Mouse (Mus musculus): Measurements from ENCODE around the gene Syt16. TPM values are rescaled to one million over a fixed set of nuclear protein-coding genes. Genes with fewer than 3 reads are reported as not detected.

Gene Syt16
- polyA plus RNA-seq (2012; rRNA removed), result 0.02 and 0.04 TPM in 2 replicates

DNA sequence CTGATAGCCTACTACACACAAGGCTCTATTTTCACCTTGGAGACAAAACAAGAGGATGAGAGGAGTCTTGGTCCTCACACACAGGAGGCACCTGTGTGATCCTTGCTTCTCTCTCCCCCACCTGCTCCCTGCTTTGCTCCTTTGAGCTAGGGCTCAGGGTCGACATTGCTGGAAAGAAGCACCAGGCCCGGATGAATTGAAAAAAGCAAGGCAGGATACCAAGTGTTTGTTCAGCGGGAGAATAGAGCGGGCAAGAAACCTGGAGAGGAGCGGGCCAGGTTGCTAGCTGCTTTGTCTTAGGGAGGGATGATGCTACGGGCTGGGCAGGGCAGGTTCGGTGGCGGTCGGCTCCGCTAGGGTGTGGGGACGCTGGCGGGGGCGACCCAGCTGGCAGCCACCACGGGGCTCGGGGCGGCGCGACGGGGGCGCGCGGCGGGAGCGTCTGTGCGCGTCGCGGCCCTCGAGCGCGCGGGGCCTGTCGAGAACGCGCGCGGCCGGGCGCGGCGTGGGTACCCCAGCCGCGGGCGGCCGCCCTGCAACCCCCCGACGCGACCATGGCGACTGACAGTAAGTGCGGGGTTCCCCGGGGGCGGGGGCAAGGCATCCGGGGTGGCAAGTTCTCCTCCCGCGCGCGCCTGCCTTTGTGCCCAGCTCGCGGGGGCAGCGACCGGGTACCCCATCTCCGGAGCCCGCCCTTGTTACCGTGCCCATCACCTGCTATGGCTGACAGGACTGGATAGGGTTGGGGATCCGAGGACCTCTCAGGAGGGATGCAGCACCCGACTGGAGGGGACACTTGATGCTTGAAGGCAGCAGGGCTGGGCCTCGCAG, at the start of gene Syt16:
Gene Syt16, plus strand, starts transcription at position 365 of the 831 bp plus-strand sequence.
- Histone ChIP-seq H3K4me1 (ENCODE audit: control insufficient read depth, insufficient read depth, low read length) (no peaks in the 10 kb centered on the region), H3K36me3 (ENCODE audit: control insufficient read depth, insufficient read depth, low read length) (no peaks in the 10 kb centered on the region), H3K27me3 (replicated peaks; ENCODE audit: control insufficient read depth, insufficient read depth, low read length) (0 out of 2 replicates have a peak, but pooled peaks cover 2% of the 10 kb centered on the region), H3K4me3 (ENCODE audit: insufficient read depth, low read depth, low read length) (no peak within 1 kb of the TSS), H3K27ac (ENCODE audit: insufficient read depth, low read depth, low read length) (no peak within 1 kb of the TSS)
- 2% methylated on average over 67 of the region's 67 CpGs for WGBS
- no peak for TF ChIP-seq POLR2A (IDR thresholded peaks at IDR 0.05; ENCODE audit: low read depth, low read length)
- TF ChIP-seq CTCF (conservative IDR thresholded peaks at IDR 0.05; ENCODE audit: insufficient read depth, insufficient read length, low read depth, low read length), result no peak
- no peak for DNase-seq

DNA sequence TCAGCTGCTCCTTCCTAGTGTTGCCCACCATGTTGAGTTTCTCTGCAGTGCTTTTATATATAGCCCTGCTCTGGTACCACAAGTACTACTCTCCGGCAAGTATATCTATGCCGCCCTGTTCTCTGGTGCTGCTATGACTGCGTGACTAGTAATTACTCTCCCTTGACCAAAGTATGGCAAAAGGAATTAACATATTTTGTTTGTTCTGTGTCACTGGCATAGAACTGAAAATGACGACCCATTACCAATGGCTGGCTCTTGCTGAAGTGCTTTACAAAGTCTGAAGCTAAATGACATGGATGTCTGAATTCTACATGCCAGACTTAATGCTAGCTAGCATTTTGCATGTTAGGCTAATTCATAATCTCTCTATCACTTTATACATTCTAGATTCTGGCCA, 49.0 kb upstream of the Syt16 start:
- no peak for DNase-seq
- WGBS, result 86% methylated on average over 4 of the region's 4 CpGs
- no peak overlapping the region for H3K4me3 ChIP-seq (ENCODE audit: insufficient read depth, low read depth, low read length)
- TF ChIP-seq CTCF (conservative IDR thresholded peaks at IDR 0.05; ENCODE audit: insufficient read depth, insufficient read length, low read depth, low read length) (no peak), POLR2A (IDR thresholded peaks at IDR 0.05; ENCODE audit: low read depth, low read length) (no peak)
- no peaks in the 10 kb centered on the region for H3K27me3 ChIP-seq (replicated peaks; ENCODE audit: control insufficient read depth, insufficient read depth, low read length)
- peaks cover 3% of the 10 kb centered on the region; the same call in 1 of the 2 replicates for H3K4me1 ChIP-seq (ENCODE audit: control insufficient read depth, insufficient read depth, low read length)
- H3K27ac ChIP-seq (ENCODE audit: insufficient read depth, low read depth, low read length), result no peak overlapping the region
- H3K36me3 ChIP-seq (ENCODE audit: control insufficient read depth, insufficient read depth, low read length), result peaks cover 3% of the 10 kb centered on the region

DNA sequence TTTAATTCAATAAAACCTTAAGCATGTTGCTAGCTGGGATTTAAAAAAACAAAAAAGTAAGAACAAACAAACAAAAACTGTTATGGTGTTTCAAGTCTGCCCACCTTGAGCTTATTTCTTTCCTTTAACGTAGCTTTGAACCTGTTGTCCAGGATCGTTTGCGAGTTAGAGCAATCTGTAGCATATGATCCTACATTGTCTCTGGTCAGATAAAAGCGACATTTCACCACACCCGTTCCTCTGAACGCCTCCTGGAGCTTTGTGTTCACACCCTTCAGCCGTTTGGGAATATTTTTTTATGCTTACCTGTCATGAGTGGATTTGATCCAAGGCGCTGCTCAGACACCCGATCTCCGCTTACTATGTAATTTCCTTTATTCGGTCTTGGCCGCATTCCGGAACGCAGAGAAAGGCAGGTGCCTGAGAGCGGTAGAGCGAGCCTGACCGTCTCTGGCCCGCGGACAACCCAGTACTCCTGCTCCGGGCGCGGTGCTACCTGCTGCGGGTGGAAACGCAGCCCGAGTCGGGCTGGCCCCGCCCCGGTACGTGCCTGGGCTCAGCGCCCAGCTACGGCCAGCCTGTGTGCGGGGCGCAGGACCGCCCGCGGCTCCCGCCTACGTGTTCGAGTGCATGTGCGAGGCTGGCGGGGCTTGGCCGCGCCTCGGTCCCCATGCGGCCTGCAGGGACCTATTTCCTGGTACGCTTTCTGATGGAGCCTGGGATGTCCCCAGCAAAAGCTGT, 48.0 kb upstream of the Syt16 start:
- WGBS, result 7% methylated on average over 46 of the region's 46 CpGs
- H3K4me1 ChIP-seq (ENCODE audit: control insufficient read depth, insufficient read depth, low read length), result peaks cover 4% of the 10 kb centered on the region; the same call in 1 of the 2 replicates
- no peaks in the 10 kb centered on the region; the same call in none of the 2 replicates for H3K36me3 ChIP-seq (ENCODE audit: control insufficient read depth, insufficient read depth, low read length)
- no peak for TF ChIP-seq POLR2A (IDR thresholded peaks at IDR 0.05; ENCODE audit: low read depth, low read length)
- no peak for TF ChIP-seq CTCF (conservative IDR thresholded peaks at IDR 0.05; ENCODE audit: insufficient read depth, insufficient read length, low read depth, low read length)
- H3K27ac ChIP-seq (ENCODE audit: insufficient read depth, low read depth, low read length), result no peak overlapping the region
- DNase-seq, result peak; percentile 64
- H3K4me3 ChIP-seq (ENCODE audit: insufficient read depth, low read depth, low read length), result peak overlapping the region; percentile 34
- no peaks in the 10 kb centered on the region for H3K27me3 ChIP-seq (replicated peaks; ENCODE audit: control insufficient read depth, insufficient read depth, low read length)

DNA sequence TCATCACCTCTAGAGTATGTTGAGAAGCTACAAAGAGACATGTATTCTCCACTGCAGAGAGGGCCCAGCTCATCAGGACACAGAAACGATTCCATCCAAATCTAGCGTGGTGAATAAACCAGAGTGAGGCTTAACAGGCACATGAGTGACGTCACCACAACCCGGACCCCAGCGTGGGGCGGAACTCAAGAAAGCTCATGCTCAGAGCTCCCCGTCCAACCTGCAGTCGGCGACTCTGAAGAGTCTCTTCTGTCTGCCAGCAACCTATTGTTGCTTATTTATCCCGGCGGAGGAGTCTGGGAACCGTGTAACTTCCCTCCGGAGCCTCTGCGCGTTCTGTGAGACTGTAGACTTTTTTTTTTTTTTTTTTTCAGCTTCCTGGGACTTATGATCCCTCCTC, 44.6 kb upstream of the Syt16 start:
- WGBS, result 16% methylated on average over 15 of the region's 15 CpGs
- TF ChIP-seq CTCF (conservative IDR thresholded peaks at IDR 0.05; ENCODE audit: insufficient read depth, insufficient read length, low read depth, low read length), result no peak
- no peak for TF ChIP-seq POLR2A (IDR thresholded peaks at IDR 0.05; ENCODE audit: low read depth, low read length)
- no peak overlapping the region for H3K27ac ChIP-seq (ENCODE audit: insufficient read depth, low read depth, low read length)
- H3K27me3 ChIP-seq (replicated peaks; ENCODE audit: control insufficient read depth, insufficient read depth, low read length), result no peaks in the 10 kb centered on the region
- H3K4me1 ChIP-seq (ENCODE audit: control insufficient read depth, insufficient read depth, low read length), result peaks cover 8% of the 10 kb centered on the region; the same call in 1 of the 2 replicates
- H3K4me3 ChIP-seq (ENCODE audit: insufficient read depth, low read depth, low read length), result no peak overlapping the region
- H3K36me3 ChIP-seq (ENCODE audit: control insufficient read depth, insufficient read depth, low read length), result no peaks in the 10 kb centered on the region
- DNase-seq, result peak; percentile 26

DNA sequence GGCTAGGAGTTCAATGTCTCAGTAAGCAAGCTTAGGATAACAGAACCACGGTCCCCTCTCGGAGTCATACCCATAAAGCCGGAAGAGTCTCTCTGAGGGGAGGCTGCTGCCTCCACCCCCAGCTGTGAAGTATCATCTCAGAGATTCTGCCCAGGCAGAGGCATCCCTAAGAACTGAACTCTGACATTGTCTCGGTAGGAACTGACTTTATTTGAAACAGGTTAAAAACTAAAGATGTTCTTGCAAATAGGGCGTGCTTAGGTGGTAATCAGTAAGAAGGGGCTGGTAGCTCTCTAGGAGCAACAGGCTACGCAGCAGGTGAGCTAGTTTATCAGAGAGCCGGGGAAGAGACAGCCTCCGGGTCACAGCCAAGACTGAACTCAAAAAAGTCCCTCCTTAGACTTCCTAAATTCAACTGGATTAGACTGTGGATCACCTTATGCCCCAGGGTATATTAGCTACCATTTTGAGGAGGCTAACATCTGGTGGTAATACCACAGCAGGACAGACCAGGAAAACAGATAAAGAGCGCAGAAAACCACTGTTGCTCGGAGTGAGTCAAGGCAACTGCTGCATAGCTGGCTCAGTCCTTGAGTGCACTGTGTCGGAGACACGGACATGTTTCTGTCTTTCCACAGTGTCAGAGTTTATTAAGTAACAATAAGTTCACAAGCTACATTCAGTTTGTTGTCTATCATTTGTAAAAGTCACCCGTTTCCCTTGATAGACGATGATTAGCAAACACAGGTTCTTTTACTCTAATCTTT, 43.9 kb upstream of the Syt16 start:
- TF ChIP-seq POLR2A (IDR thresholded peaks at IDR 0.05; ENCODE audit: low read depth, low read length) (no peak), CTCF (conservative IDR thresholded peaks at IDR 0.05; ENCODE audit: insufficient read depth, insufficient read length, low read depth, low read length) (no peak)
- WGBS, result 70% methylated on average over 14 of the region's 14 CpGs
- Histone ChIP-seq H3K27ac (ENCODE audit: insufficient read depth, low read depth, low read length) (no peak overlapping the region), H3K36me3 (ENCODE audit: control insufficient read depth, insufficient read depth, low read length) (no peaks in the 10 kb centered on the region), H3K27me3 (replicated peaks; ENCODE audit: control insufficient read depth, insufficient read depth, low read length) (no peaks in the 10 kb centered on the region), H3K4me3 (ENCODE audit: insufficient read depth, low read depth, low read length) (no peak overlapping the region), H3K4me1 (ENCODE audit: control insufficient read depth, insufficient read depth, low read length) (peaks cover 8% of the 10 kb centered on the region; the same call in 1 of the 2 replicates)
- no peak for DNase-seq

DNA sequence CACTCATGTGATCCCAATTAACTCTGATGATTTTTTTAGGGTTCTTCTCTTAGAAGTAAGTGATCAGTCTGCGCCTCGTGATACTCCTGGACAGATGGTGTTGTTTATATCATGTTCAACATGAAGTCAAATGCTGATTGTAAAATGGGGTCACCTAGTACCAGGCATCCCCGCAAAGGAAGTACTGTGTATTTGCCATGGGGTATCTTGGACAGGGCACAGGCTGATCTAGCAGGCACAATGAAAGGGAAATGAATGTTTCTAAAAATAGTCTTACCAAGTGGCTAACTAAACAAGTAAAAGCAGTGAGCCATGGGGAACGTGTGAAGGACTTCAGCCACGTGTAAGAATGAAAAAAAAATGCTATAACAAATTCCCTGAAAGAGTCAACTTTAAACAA, 42.7 kb upstream of the Syt16 start:
- H3K4me1 ChIP-seq (ENCODE audit: control insufficient read depth, insufficient read depth, low read length), result peaks cover 5% of the 10 kb centered on the region; the same call in 1 of the 2 replicates
- peak; percentile 33 for DNase-seq
- H3K27me3 ChIP-seq (replicated peaks; ENCODE audit: control insufficient read depth, insufficient read depth, low read length), result no peaks in the 10 kb centered on the region
- no peaks in the 10 kb centered on the region for H3K36me3 ChIP-seq (ENCODE audit: control insufficient read depth, insufficient read depth, low read length)
- TF ChIP-seq CTCF (conservative IDR thresholded peaks at IDR 0.05; ENCODE audit: insufficient read depth, insufficient read length, low read depth, low read length) (no peak), POLR2A (IDR thresholded peaks at IDR 0.05; ENCODE audit: low read depth, low read length) (no peak)
- 48% methylated on average over 5 of the region's 5 CpGs for WGBS
- peak overlapping the region; percentile 41; the same call in 1 of the 2 replicates for H3K27ac ChIP-seq (ENCODE audit: insufficient read depth, low read depth, low read length)
- no peak overlapping the region for H3K4me3 ChIP-seq (ENCODE audit: insufficient read depth, low read depth, low read length)

All from kidney, adult 2 months (tissue).